Mouse (Mus musculus) limb, embryonic 14.5 days (tissue): Measurements from ENCODE around the gene Nog. TPM values are rescaled to one million over a fixed set of nuclear protein-coding genes. Genes with fewer than 3 reads are reported as not detected.

Experiments
- ATAC-seq: fragments of 200-750 bp; cut with Nextera tagmentation; 2 replicates; pipeline ENCODE4 v1.8.0; 2017; ENCODE audit warnings: low read depth, moderate number of reproducible peaks, moderate TSS enrichment; ENCODE audit not compliant: low FRiP score
- DNase-seq: peaks from one replicate; pipeline ENCODE4 v3.0.0-alpha.2; 2015; ENCODE audit warnings: low spot score
- H3K27ac ChIP-seq: fragments of 300-500 bp; sonication (generic); replicated peaks from 2 replicates; pipeline ENCODE4 v1.5.1; 2014; ENCODE audit warnings: low read depth, mild to moderate bottlenecking, low read length, moderate library complexity, mixed read lengths
- H3K27me3 ChIP-seq: fragments of 300-500 bp; sonication (generic); 2 replicates; pipeline ENCODE4 v1.6.1; 2014; ENCODE audit warnings: low read length, mixed read lengths; ENCODE audit not compliant: control insufficient read depth, insufficient read depth
- H3K36me3 ChIP-seq: fragments of 300-500 bp; sonication (generic); 2 replicates; pipeline ENCODE4 v1.6.1; 2014; ENCODE audit warnings: mild to moderate bottlenecking, low read length, moderate library complexity, mixed read lengths; ENCODE audit not compliant: control insufficient read depth, insufficient read depth
- H3K4me1 ChIP-seq: fragments of 300-500 bp; sonication (generic); 2 replicates; pipeline ENCODE4 v1.6.1; 2014; ENCODE audit warnings: antibody characterized with exemption, low read length, mixed read lengths; ENCODE audit not compliant: control insufficient read depth, insufficient read depth
- H3K4me2 ChIP-seq: fragments of 300-500 bp; sonication (generic); replicated peaks from 2 replicates; pipeline ENCODE4 v1.6.1; 2014; ENCODE audit warnings: low read depth, mild to moderate bottlenecking, low read length, moderate library complexity; ENCODE audit not compliant: severe bottlenecking
- H3K4me3 ChIP-seq: fragments of 300-500 bp; sonication (generic); replicated peaks from 2 replicates; pipeline ENCODE4 v1.5.1; 2014; ENCODE audit warnings: low read length
- H3K9ac ChIP-seq: fragments of 300-500 bp; sonication (generic); 2 replicates; pipeline ENCODE4 v1.6.1; 2014; ENCODE audit warnings: mild to moderate bottlenecking, low read depth, low read length, moderate library complexity; ENCODE audit not compliant: severe bottlenecking
- H3K9me3 ChIP-seq: fragments of 300-500 bp; sonication (generic); 2 replicates; pipeline ENCODE4 v1.6.1; 2016; ENCODE audit warnings: low read length; ENCODE audit not compliant: control insufficient read depth
- POLR2A ChIP-seq: fragments of 200-500 bp; IDR thresholded peaks from 2 replicates; pipeline ENCODE4 v1.8.0; 2012; ENCODE audit warnings: inconsistent platforms, mild to moderate bottlenecking, moderate library complexity, borderline replicate concordance; ENCODE audit not compliant: insufficient read depth, insufficient read length; ENCODE audit errors: extremely low read depth
- WGBS: fragments of 180-500 bp; shearing (Covaris S2); extraction: QIAGEN DNeasy Blood & Tissue Kit; methylation state at CpG from one replicate; pipeline ENCODE4 v1.1.7; 2014; 5-methylcytosine and 5-hydroxymethylcytosine counted together
- polyA plus RNA-seq, 2 experiments: library from polyadenylated mRNA; depleted of rRNA in 1 of 2; stranded (reverse) in 1 of 2; unstranded in 1 of 2; fragments of >200 nt; fragmentation: Nextera tagmentation in 1 of 2; extraction: Ambion mirVana in 1 of 2; gene quantifications; 2 replicates each; pipeline versions ENCODE4 v1.2.1 to v1.2.3; 2012 to 2014

Nog gene
- polyA plus RNA-seq, 2 experiments: 8.1 to 19.5 TPM

- WGBS: 90% methylated on average over 2 of the region's 2 CpGs
- TF ChIP-seq POLR2A: no peak
- no peak overlapping the region for H3K4me3 ChIP-seq
- no peaks in the 10 kb centered on the region for H3K36me3 ChIP-seq
- H3K27me3 ChIP-seq: no peaks in the 10 kb centered on the region
- H3K4me2 ChIP-seq: no peak overlapping the region
- no peaks in the 10 kb centered on the region for H3K4me1 ChIP-seq
- no peak overlapping the region for H3K27ac ChIP-seq
- DNase-seq (no peak), ATAC-seq (no peak)
- H3K9me3 ChIP-seq: no peaks in the 10 kb centered on the region
- H3K9ac ChIP-seq: no peak overlapping the region
Observed at GRCm38 (mm10) chr11:89321775-89322174, 19.6 kb upstream of the Nog start.

- no peak overlapping the region for H3K4me2 ChIP-seq
- no peaks in the 10 kb centered on the region for H3K27me3 ChIP-seq
- TF ChIP-seq POLR2A: no peak
- whole genome bisulfite sequencing: 44% methylated on average over 6 of the region's 6 CpGs
- H3K36me3 ChIP-seq: no peaks in the 10 kb centered on the region
- ATAC-seq (no peak), DNase-seq (no peak)
- H3K9ac ChIP-seq: no peak overlapping the region
- no peaks in the 10 kb centered on the region for H3K4me1 ChIP-seq
- no peak overlapping the region for H3K4me3 ChIP-seq
- H3K9me3 ChIP-seq: no peaks in the 10 kb centered on the region
- H3K27ac ChIP-seq: no peak overlapping the region
Observed at GRCm38 (mm10) chr11:89319675-89320074, 17.5 kb upstream of the Nog start.

- WGBS: 9% methylated on average over 8 of the region's 8 CpGs
- H3K9me3 ChIP-seq: no peaks in the 10 kb centered on the region
- H3K27me3 ChIP-seq: no peaks in the 10 kb centered on the region
- ATAC-seq: 0 out of 2 replicates have a peak, but pooled peaks have one; percentile 30
- no peak for TF ChIP-seq POLR2A
- DNase-seq: no peak
- H3K4me1 ChIP-seq: no peaks in the 10 kb centered on the region
- H3K36me3 ChIP-seq: no peaks in the 10 kb centered on the region
- no peak overlapping the region for H3K27ac ChIP-seq
- no peak overlapping the region for H3K4me2 ChIP-seq
- H3K9ac ChIP-seq: no peak overlapping the region
- no peak overlapping the region for H3K4me3 ChIP-seq
Observed at GRCm38 (mm10) chr11:89318324-89318723, 16.2 kb upstream of the Nog start.

GRCm38 (mm10) chr11:89317757-89318156 is 15.6 kb upstream of the Nog start:
- DNase-seq (no peak), ATAC-seq (no peak)
- no peaks in the 10 kb centered on the region for H3K4me1 ChIP-seq
- no peak overlapping the region for H3K4me3 ChIP-seq
- TF ChIP-seq POLR2A: no peak
- H3K27ac ChIP-seq: no peak overlapping the region
- H3K27me3 ChIP-seq: no peaks in the 10 kb centered on the region
- no peaks in the 10 kb centered on the region for H3K9me3 ChIP-seq
- 74% methylated on average over 3 of the region's 3 CpGs for WGBS
- no peaks in the 10 kb centered on the region for H3K36me3 ChIP-seq
- no peak overlapping the region for H3K9ac ChIP-seq
- H3K4me2 ChIP-seq: no peak overlapping the region

GRCm38 (mm10) chr11:89314374-89314773 is 12.2 kb upstream of the Nog start:
- WGBS: 51% methylated on average over 5 of the region's 5 CpGs
- no peaks in the 10 kb centered on the region for H3K4me1 ChIP-seq
- TF ChIP-seq POLR2A: no peak
- H3K9me3 ChIP-seq: no peaks in the 10 kb centered on the region
- no peak for ATAC-seq
- no peaks in the 10 kb centered on the region for H3K27me3 ChIP-seq
- no peak overlapping the region for H3K9ac ChIP-seq
- DNase-seq: no peak
- no peak overlapping the region for H3K27ac ChIP-seq
- no peaks in the 10 kb centered on the region for H3K36me3 ChIP-seq
- H3K4me3 ChIP-seq: no peak overlapping the region
- no peak overlapping the region for H3K4me2 ChIP-seq

- DNase-seq: no peak
- Histone ChIP-seq H3K4me2 (no peak overlapping the region), H3K9me3 (no peaks in the 10 kb centered on the region), H3K27ac (no peak overlapping the region), H3K4me1 (peaks cover 4% of the 10 kb centered on the region), H3K9ac (no peak overlapping the region), H3K27me3 (no peaks in the 10 kb centered on the region), H3K4me3 (no peak overlapping the region), H3K36me3 (no peaks in the 10 kb centered on the region)
- WGBS: 16% methylated on average over 3 of the region's 3 CpGs
- no peak for TF ChIP-seq POLR2A
- ATAC-seq: no peak
Observed at GRCm38 (mm10) chr11:89312378-89312777, 10.2 kb upstream of the Nog start.
